Mouse (Mus musculus) frontal cortex, adult 2 months (tissue): ENCODE data around the gene Krtap22-2. TPM values are rescaled to one million over a fixed set of nuclear protein-coding genes. Genes with fewer than 3 reads are reported as not detected.
"Not testable (repeated sequence)": the region's sequence is repeated elsewhere in the genome, so short reads cannot be mapped to it uniquely, and the experiment has no call there.

Experiments
- DNase-seq, 2 experiments: peaks; one replicate each; pipeline ENCODE4 v3.0.0; 2022; ENCODE audit warnings: low spot score in 1 of 2; ENCODE audit errors: extremely low spot score in 1 of 2
- polyA plus RNA-seq: library from polyadenylated mRNA; depleted of rRNA; stranded (reverse); fragments of >200 nt; gene quantifications from 2 replicates; pipeline ENCODE4 v1.2.3, GENCODE M21; 2012; rRNA removed

Gene Krtap22-2
- not detected in 2 replicates for polyA plus RNA-seq

GRCm38 (mm10) chr16:89010659-89011058, at the start of gene Krtap22-2:
Gene Krtap22-2, minus strand, starts transcription at chr16:89010759.
- DNase-seq, result no peak

GRCm38 (mm10) chr16:89047783-89048182, 37.2 kb upstream of the Krtap22-2 start, which contains the start of gene Krtap6-5:
Gene Krtap6-5, minus strand, starts transcription at chr16:89047883.
- DNase-seq, result no peak

GRCm38 (mm10) chr16:89041372-89041771, 30.8 kb upstream of the Krtap22-2 start, which contains the start of gene Gm10228:
Gene Gm10228, minus strand, starts transcription at chr16:89041472.
- DNase-seq, result not testable (repeated sequence)

GRCm38 (mm10) chr16:89031399-89031798, 20.8 kb upstream of the Krtap22-2 start, which contains the start of gene Krtap6-1:
Gene Krtap6-1, plus strand, starts transcription at chr16:89031699.
- not testable (repeated sequence) for DNase-seq

- not testable (repeated sequence) for DNase-seq
These were observed 4.4 kb upstream of the Krtap22-2 start, which contains the start of gene Gm10229 for GRCm38 (mm10) chr16:89014984-89015383. Gene Gm10229, plus strand, starts transcription at chr16:89015284.

- DNase-seq, result no peak
These were observed 3.4 kb upstream of the Krtap22-2 start for GRCm38 (mm10) chr16:89013973-89014372.

- DNase-seq, result no peak
These were observed 47.8 kb downstream of the Krtap22-2 start, which contains the start of gene Krtap16-3 for GRCm38 (mm10) chr16:88962773-88963172. Gene Krtap16-3, minus strand, starts transcription at chr16:88962873.

Other genes with a start within 250 kb of the Krtap22-2 start
- not detected in 2 replicates for gene 2310057N15Rik, start 236.6 kb downstream of the Krtap22-2 start, polyA plus RNA-seq
- not detected in 2 replicates for gene Gm5965, start 232.9 kb downstream of the Krtap22-2 start, polyA plus RNA-seq
- not detected in 2 replicates for gene Gm20741, start 198.5 kb downstream of the Krtap22-2 start, polyA plus RNA-seq
- not detected in 2 replicates for gene Krtap15, start 190.5 kb downstream of the Krtap22-2 start, polyA plus RNA-seq
- gene Krtap14, start 184.6 kb downstream of the Krtap22-2 start, polyA plus RNA-seq, result not detected in 2 replicates
- not detected in 2 replicates for gene Krtap19-1, start 141.3 kb downstream of the Krtap22-2 start, polyA plus RNA-seq
- not detected in 2 replicates for gene Krtap19-2, start 136.5 kb downstream of the Krtap22-2 start, polyA plus RNA-seq
- gene Krtap19-3, start 132.7 kb downstream of the Krtap22-2 start, polyA plus RNA-seq, result not detected in 2 replicates
- not detected in 2 replicates for gene Krtap19-4, start 125.7 kb downstream of the Krtap22-2 start, polyA plus RNA-seq
- not detected in 2 replicates for gene Krtap19-5, start 114.3 kb downstream of the Krtap22-2 start, polyA plus RNA-seq
- gene Krtap19-9b, start 78.5 kb downstream of the Krtap22-2 start, polyA plus RNA-seq, result not detected in 2 replicates
- gene Krtap16-3, start 47.9 kb downstream of the Krtap22-2 start, polyA plus RNA-seq, result not detected in 2 replicates
- not detected in 2 replicates for gene Gm10229, start 4.5 kb upstream of the Krtap22-2 start, polyA plus RNA-seq
- not detected in 2 replicates for gene Krtap6-1, start 20.9 kb upstream of the Krtap22-2 start, polyA plus RNA-seq
- not detected in 2 replicates for gene Gm10228, start 30.7 kb upstream of the Krtap22-2 start, polyA plus RNA-seq
- not detected in 2 replicates for gene Krtap6-5, start 37.1 kb upstream of the Krtap22-2 start, polyA plus RNA-seq
- not detected in 2 replicates for gene 1110025L11Rik, start 53.2 kb upstream of the Krtap22-2 start, polyA plus RNA-seq
- not detected in 2 replicates for gene Krtap6-3, start 73.3 kb upstream of the Krtap22-2 start, polyA plus RNA-seq
- not detected in 2 replicates for gene Gm6358, start 130.1 kb upstream of the Krtap22-2 start, polyA plus RNA-seq
- gene Gm10061, start 140.3 kb upstream of the Krtap22-2 start, polyA plus RNA-seq, result not detected in 2 replicates
- not detected in 2 replicates for gene Gm9789, start 147.2 kb upstream of the Krtap22-2 start, polyA plus RNA-seq
- not detected in 2 replicates for gene Gm7735, start 158.7 kb upstream of the Krtap22-2 start, polyA plus RNA-seq
- not detected in 2 replicates for gene 1110057P08Rik, start 164.0 kb upstream of the Krtap22-2 start, polyA plus RNA-seq
- gene Krtap20-2, start 195.1 kb upstream of the Krtap22-2 start, polyA plus RNA-seq, result not detected in 2 replicates